Mouse (Mus musculus): Measurements from ENCODE around the gene Susd3. TPM values are rescaled to one million over a fixed set of nuclear protein-coding genes. Genes with fewer than 3 reads are reported as not detected.

Susd3 gene
- polyA plus RNA-seq (2012; rRNA removed), result 3.2 and 3.4 TPM in 2 replicates

DNA sequence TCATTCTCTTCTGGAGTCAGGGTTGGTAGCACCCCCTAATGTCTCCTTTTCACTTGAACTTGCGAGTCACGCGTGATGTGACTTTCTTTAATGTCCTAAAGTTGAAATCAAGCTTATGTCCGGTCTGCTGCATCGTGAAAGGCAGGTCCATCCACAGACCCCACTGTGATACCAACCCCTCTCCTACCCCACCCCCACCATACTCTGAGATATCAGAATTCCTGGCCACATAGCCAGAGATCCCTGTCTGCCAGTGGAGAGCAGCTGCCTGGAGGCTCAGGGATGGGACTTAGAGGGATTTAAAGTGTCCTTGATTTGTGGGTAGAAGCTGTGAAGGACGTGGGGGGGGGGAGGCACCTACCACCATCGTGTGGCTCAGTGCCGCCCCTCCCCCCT, at the start of gene Susd3:
TSS of gene Susd3 (minus strand) at position 240 of the 396 bp plus-strand sequence.
- Histone ChIP-seq H3K4me1 (ENCODE audit: control insufficient read depth, insufficient read depth, low read length) (no peaks in the 10 kb centered on the region), H3K27ac (ENCODE audit: insufficient read depth, low read length) (no peak within 1 kb of the TSS), H3K4me3 (ENCODE audit: insufficient read depth, low read length) (no peak within 1 kb of the TSS)
- no peak for TF ChIP-seq POLR2A (IDR thresholded peaks at IDR 0.05; ENCODE audit: extremely low read depth, insufficient read depth, low read length)
- TF ChIP-seq CTCF (IDR thresholded peaks at IDR 0.05; ENCODE audit: extremely low read depth, insufficient read depth, low read length), result no peak

DNA sequence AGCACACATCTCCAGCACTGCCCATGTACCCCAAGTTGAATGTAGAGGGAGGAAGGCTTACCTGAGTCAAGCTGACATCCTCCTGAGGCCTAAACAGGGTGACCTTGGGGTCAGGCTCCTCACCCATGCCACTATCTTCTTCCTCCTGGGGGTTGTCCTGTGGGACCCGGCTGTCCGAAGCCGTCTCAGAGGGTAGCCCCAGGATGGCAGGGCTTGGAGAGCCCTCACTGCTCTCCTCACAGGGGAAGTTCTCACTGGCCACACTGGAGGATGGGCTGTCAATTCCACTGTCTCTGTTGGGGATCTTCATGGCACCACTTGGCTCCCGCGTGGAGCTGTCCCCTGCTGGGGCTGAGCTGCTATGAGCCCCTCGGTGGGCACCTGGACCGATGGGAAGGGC, 47.8 kb upstream of the Susd3 start:
- TF ChIP-seq POLR2A (IDR thresholded peaks at IDR 0.05; ENCODE audit: extremely low read depth, insufficient read depth, low read length) (no peak), CTCF (IDR thresholded peaks at IDR 0.05; ENCODE audit: extremely low read depth, insufficient read depth, low read length) (no peak)
- H3K4me3 ChIP-seq (ENCODE audit: insufficient read depth, low read length), result no peak overlapping the region
- H3K4me1 ChIP-seq (ENCODE audit: control insufficient read depth, insufficient read depth, low read length), result no peaks in the 10 kb centered on the region
- H3K27ac ChIP-seq (ENCODE audit: insufficient read depth, low read length), result no peak overlapping the region

DNA sequence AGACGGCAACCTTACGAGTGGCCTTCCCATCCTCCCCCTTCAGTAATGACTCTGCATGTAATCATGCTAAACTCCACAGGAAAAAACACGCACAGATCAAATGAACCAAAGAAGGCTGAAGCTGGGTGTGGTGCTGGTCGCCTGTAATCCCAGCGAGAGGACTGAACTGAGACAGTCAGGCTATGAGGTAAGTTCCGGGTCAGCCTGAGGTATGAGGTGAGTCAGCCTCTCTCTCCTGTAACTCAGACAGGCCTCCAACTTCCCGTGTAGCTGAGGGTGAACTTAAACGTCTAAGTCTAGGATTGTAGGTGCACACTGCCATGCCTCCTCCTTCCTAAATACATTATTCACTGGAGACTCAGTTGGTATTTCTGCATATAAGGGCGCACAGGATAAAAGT, 45.6 kb upstream of the Susd3 start:
- Histone ChIP-seq H3K4me1 (ENCODE audit: control insufficient read depth, insufficient read depth, low read length) (no peaks in the 10 kb centered on the region), H3K27ac (ENCODE audit: insufficient read depth, low read length) (no peak overlapping the region), H3K4me3 (ENCODE audit: insufficient read depth, low read length) (no peak overlapping the region)
- TF ChIP-seq POLR2A (IDR thresholded peaks at IDR 0.05; ENCODE audit: extremely low read depth, insufficient read depth, low read length) (no peak), CTCF (IDR thresholded peaks at IDR 0.05; ENCODE audit: extremely low read depth, insufficient read depth, low read length) (no peak)

DNA sequence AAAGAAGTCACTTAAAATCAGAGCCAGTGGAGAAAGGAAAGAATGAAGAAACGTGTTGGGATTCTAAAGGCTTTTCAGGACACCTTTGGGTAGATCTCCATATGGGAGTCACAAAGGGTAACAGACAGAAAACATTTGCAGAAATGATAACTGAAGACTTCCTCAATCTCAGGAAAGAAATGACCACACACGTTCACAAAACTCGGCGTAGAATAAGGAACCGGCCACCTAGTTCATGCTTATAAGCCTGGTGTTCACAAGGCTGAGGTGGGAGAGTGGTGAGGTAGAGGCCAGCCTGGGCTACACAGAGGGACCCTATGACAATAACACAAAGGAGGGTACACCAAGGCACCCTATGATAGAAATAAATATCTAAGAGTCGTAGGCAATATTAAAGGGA, 43.4 kb upstream of the Susd3 start:
- H3K4me1 ChIP-seq (ENCODE audit: control insufficient read depth, insufficient read depth, low read length), result no peaks in the 10 kb centered on the region
- no peak overlapping the region for H3K4me3 ChIP-seq (ENCODE audit: insufficient read depth, low read length)
- H3K27ac ChIP-seq (ENCODE audit: insufficient read depth, low read length), result no peak overlapping the region
- no peak for TF ChIP-seq POLR2A (IDR thresholded peaks at IDR 0.05; ENCODE audit: extremely low read depth, insufficient read depth, low read length)
- TF ChIP-seq CTCF (IDR thresholded peaks at IDR 0.05; ENCODE audit: extremely low read depth, insufficient read depth, low read length), result no peak

DNA sequence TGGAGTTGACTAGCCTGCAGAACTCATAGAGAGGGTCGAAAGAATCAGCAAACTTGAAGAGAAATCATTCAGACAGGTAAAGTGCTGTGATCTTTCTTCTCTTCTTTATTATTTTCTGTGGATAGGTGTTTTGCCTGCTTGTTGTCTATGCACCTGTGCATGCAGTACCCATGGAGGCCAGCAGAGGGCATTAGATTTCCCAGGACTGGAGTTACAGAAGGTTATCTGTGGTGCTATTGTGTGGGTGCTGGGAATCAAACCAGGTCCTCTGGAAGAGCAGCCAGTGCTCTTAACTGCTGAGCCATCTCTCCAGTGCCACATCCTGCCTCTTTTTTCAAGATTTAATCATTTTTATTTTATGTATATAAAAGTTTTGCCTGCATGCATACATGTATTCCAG, 42.9 kb upstream of the Susd3 start:
- TF ChIP-seq CTCF (IDR thresholded peaks at IDR 0.05; ENCODE audit: extremely low read depth, insufficient read depth, low read length), result peak; percentile 27; the same call in 1 of the 2 replicates
- TF ChIP-seq POLR2A (IDR thresholded peaks at IDR 0.05; ENCODE audit: extremely low read depth, insufficient read depth, low read length), result no peak
- H3K4me1 ChIP-seq (ENCODE audit: control insufficient read depth, insufficient read depth, low read length), result no peaks in the 10 kb centered on the region
- H3K4me3 ChIP-seq (ENCODE audit: insufficient read depth, low read length), result no peak overlapping the region
- H3K27ac ChIP-seq (ENCODE audit: insufficient read depth, low read length), result no peak overlapping the region

DNA sequence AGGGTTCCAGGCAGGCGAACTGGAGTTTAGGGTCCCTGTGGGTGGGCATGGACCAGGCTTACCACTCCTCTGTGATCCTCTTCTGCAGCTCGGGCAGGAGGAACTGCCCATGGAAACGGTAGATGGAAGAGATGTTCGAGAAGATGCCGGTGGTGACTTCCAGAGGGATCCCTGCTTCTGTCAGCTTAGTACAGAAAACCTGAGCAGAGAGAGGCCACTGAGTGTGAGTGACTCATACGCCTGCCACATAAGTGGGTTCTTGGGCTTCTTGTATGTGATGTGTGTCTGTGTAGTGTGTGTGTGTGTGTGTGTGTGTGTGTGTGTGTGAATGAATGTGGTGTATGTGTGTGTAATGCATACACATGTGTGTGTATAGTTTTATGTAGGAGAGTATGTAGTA, 38.7 kb upstream of the Susd3 start:
- TF ChIP-seq POLR2A (IDR thresholded peaks at IDR 0.05; ENCODE audit: extremely low read depth, insufficient read depth, low read length), result no peak
- TF ChIP-seq CTCF (IDR thresholded peaks at IDR 0.05; ENCODE audit: extremely low read depth, insufficient read depth, low read length), result no peak
- no peaks in the 10 kb centered on the region for H3K4me1 ChIP-seq (ENCODE audit: control insufficient read depth, insufficient read depth, low read length)
- H3K27ac ChIP-seq (ENCODE audit: insufficient read depth, low read length), result no peak overlapping the region
- H3K4me3 ChIP-seq (ENCODE audit: insufficient read depth, low read length), result no peak overlapping the region

DNA sequence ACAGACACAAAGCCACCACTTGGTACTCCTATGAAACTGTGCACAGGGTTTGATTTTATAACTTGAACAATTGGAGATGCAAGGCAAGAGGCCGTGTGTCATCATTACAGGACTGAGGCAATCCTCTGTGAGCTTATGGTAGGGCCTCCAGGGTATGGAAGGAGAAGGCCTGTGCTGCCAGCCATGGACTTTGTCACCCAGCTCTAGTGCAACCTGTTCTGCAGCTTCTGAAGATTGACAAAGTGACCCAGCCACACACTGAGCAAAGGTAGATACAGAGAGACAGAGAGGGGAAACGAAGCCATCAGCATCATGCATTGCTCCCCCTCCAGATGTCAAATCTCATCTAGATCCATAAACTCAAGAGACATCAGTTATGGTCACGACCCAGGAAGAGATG, 38.2 kb upstream of the Susd3 start:
- TF ChIP-seq CTCF (IDR thresholded peaks at IDR 0.05; ENCODE audit: extremely low read depth, insufficient read depth, low read length), result no peak
- TF ChIP-seq POLR2A (IDR thresholded peaks at IDR 0.05; ENCODE audit: extremely low read depth, insufficient read depth, low read length), result no peak
- H3K27ac ChIP-seq (ENCODE audit: insufficient read depth, low read length), result no peak overlapping the region
- H3K4me3 ChIP-seq (ENCODE audit: insufficient read depth, low read length), result no peak overlapping the region
- no peaks in the 10 kb centered on the region for H3K4me1 ChIP-seq (ENCODE audit: control insufficient read depth, insufficient read depth, low read length)

DNA sequence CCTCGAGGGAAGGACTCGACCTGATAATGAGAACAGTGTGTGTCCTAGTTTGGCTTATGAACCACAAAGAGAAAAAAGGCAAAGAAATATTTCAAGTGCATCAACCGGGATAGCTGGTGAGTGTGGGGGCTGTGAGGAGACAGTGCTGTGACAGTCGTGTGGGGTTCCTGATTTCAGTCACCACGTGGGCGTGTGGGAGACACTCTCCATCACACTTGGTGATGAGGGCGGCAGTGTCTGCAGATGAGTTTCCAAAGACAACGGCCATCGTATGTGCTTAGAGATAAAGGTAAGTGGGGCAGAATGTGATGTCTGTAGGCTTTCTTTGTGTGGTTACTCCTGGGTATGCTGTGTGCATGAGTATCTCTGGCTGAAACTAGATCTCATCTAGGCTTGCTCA, 35.2 kb upstream of the Susd3 start:
- H3K4me3 ChIP-seq (ENCODE audit: insufficient read depth, low read length), result no peak overlapping the region
- no peaks in the 10 kb centered on the region for H3K4me1 ChIP-seq (ENCODE audit: control insufficient read depth, insufficient read depth, low read length)
- TF ChIP-seq CTCF (IDR thresholded peaks at IDR 0.05; ENCODE audit: extremely low read depth, insufficient read depth, low read length) (no peak), POLR2A (IDR thresholded peaks at IDR 0.05; ENCODE audit: extremely low read depth, insufficient read depth, low read length) (no peak)
- no peak overlapping the region for H3K27ac ChIP-seq (ENCODE audit: insufficient read depth, low read length)

DNA sequence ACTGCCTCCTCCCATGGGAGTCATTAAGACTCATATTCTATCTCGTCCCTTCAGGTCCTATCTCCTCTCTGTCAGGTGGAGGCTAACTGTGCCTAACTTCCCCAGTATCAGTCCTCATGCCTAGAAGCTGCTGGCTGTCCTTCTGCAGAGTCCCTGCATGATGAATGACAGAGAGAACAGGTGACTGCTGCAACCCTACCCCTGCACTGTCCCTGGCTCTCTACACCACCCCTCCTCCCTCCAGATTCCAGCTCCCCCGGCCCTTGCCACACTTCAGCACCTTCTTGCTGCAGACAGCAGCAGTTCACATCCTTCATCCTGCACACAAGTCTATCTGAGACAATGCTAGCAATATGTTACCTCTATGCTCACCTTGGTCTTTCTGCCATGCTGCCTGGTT, 33.7 kb upstream of the Susd3 start:
- H3K27ac ChIP-seq (ENCODE audit: insufficient read depth, low read length), result no peak overlapping the region
- TF ChIP-seq CTCF (IDR thresholded peaks at IDR 0.05; ENCODE audit: extremely low read depth, insufficient read depth, low read length), result no peak
- no peak for TF ChIP-seq POLR2A (IDR thresholded peaks at IDR 0.05; ENCODE audit: extremely low read depth, insufficient read depth, low read length)
- no peaks in the 10 kb centered on the region for H3K4me1 ChIP-seq (ENCODE audit: control insufficient read depth, insufficient read depth, low read length)
- no peak overlapping the region for H3K4me3 ChIP-seq (ENCODE audit: insufficient read depth, low read length)

DNA sequence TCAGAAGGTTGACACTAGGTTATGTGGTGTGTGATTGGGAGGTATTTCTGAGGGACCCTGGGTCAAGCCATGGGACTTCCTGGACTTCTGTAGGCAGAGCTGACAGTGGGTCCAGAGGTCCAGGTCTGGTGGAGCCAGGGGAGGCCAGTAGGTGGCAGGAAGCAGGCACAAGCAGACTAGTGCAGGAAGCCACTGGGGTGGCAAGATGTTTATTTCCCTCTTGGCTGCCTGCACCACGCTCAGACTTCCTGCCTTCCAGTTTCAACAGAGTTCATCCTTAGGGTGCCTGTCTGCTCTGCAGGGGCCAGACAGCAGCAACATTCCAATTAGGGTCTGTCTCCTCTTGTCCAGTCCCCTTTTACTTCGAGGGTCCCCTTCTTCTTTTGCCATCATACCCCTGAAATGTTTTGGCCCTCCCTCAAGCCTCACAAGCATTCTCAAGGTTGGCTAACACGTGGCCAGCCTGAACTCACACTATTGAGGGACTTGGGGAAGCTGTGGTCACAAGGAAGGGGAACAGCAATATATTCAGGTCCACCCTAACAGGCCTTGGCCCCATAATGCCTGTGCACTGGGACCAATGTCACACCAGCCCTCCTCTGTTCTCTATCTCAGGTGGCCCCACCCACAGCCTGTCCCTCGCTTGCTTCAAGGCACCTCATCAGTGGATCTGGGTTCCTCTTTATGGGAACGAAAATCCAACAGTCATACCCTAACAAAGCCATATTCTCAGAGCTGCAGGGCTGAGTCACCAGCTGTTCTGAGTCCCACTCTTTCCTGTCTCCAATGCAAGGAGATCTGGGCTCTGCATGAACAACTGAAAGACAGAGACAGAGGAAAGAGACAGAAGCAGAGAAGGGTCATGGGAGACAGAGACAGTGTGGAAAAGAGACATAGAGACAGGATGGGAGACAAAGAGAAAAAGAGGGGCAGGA, 23.6 kb upstream of the Susd3 start:
- H3K27ac ChIP-seq (ENCODE audit: insufficient read depth, low read length), result no peak overlapping the region
- no peak for TF ChIP-seq POLR2A (IDR thresholded peaks at IDR 0.05; ENCODE audit: extremely low read depth, insufficient read depth, low read length)
- TF ChIP-seq CTCF (IDR thresholded peaks at IDR 0.05; ENCODE audit: extremely low read depth, insufficient read depth, low read length), result no peak

More for the DNA sequence above, 23.6 kb upstream of the Susd3 start:
- peaks cover 2% of the 10 kb centered on the region; the same call in 1 of the 2 replicates for H3K4me1 ChIP-seq (ENCODE audit: control insufficient read depth, insufficient read depth, low read length)
- no peak overlapping the region for H3K4me3 ChIP-seq (ENCODE audit: insufficient read depth, low read length)

Measured in cortical plate, adult 2 months (tissue).